Mouse (Mus musculus) stomach, embryonic 15.5 days (tissue): ENCODE results near the gene Wdr74. TPM values are rescaled to one million over a fixed set of nuclear protein-coding genes. Genes with fewer than 3 reads are reported as not detected.
"Not testable (repeated sequence)": the region's sequence is repeated elsewhere in the genome, so short reads cannot be mapped to it uniquely, and the experiment has no call there.

Experiments
- ATAC-seq: fragments of 200-750 bp; cut with Nextera tagmentation; 2 replicates; pipeline ENCODE4 v1.8.0; 2017; ENCODE audit warnings: low read depth, moderate number of reproducible peaks, moderate TSS enrichment; ENCODE audit not compliant: insufficient read depth, low FRiP score
- H3K27ac ChIP-seq: fragments of 300-500 bp; sonication (generic); 2 replicates; pipeline ENCODE4 v1.5.1; 2015; ENCODE audit warnings: mild to moderate bottlenecking, inconsistent platforms
- H3K27me3 ChIP-seq: fragments of 300-500 bp; sonication (generic); replicated peaks from 2 replicates; pipeline ENCODE4 v1.6.1; 2015; ENCODE audit warnings: inconsistent platforms
- H3K36me3 ChIP-seq: fragments of 300-500 bp; sonication (generic); 2 replicates; pipeline ENCODE4 v1.6.1; 2015; ENCODE audit warnings: inconsistent platforms
- H3K4me1 ChIP-seq: fragments of 300-500 bp; sonication (generic); 2 replicates; pipeline ENCODE4 v1.6.1; 2015; ENCODE audit warnings: inconsistent platforms
- H3K4me2 ChIP-seq: fragments of 300-500 bp; sonication (generic); 2 replicates; pipeline ENCODE4 v1.6.1; 2015; ENCODE audit warnings: mild to moderate bottlenecking, inconsistent platforms
- H3K4me3 ChIP-seq: fragments of 300-500 bp; sonication (generic); replicated peaks from 2 replicates; pipeline ENCODE4 v1.5.1; 2015; ENCODE audit warnings: inconsistent platforms
- H3K9ac ChIP-seq: fragments of 300-500 bp; sonication (generic); 2 replicates; pipeline ENCODE4 v1.6.1; 2015; ENCODE audit warnings: inconsistent platforms
- H3K9me3 ChIP-seq: fragments of 300-500 bp; sonication (generic); 2 replicates; pipeline ENCODE4 v1.6.1; 2016; ENCODE audit warnings: inconsistent platforms
- WGBS: fragments of 180-500 bp; shearing (Covaris S2); methylation state at CpG from one replicate; pipeline ENCODE4 v1.1.7; 2015; 5-methylcytosine and 5-hydroxymethylcytosine counted together
- polyA plus RNA-seq: library from polyadenylated mRNA; unstranded; fragments of >200 nt; fragmentation: Nextera tagmentation; extraction: Ambion mirVana; gene quantifications from 2 replicates; pipeline ENCODE4 v1.2.1, GENCODE M21; 2015

Gene Wdr74
- polyA plus RNA-seq, 1 experiment from 2014 or later = 76.3 TPM

GRCm38 (mm10) chr19:8711506-8711905 is 24.1 kb upstream of the Wdr74 start:
- H3K27ac ChIP-seq = peak overlapping the region; percentile 92
- H3K4me3 ChIP-seq = peak overlapping the region; percentile 92
- peaks cover 31% of the 10 kb centered on the region for H3K36me3 ChIP-seq

GRCm38 (mm10) chr19:8711949-8712869 is 23.4 kb upstream of the Wdr74 start:
- Histone ChIP-seq H3K36me3 (peaks cover 27% of the 10 kb centered on the region), H3K9ac (peak overlapping the region; percentile 70; the same call in 1 of the 2 replicates), H3K27ac (peak overlapping the region; percentile 92), H3K9me3 (no peaks in the 10 kb centered on the region), H3K4me3 (peak overlapping the region; percentile 92), H3K4me2 (peak overlapping the region; percentile 73), H3K4me1 (peaks cover 19% of the 10 kb centered on the region), H3K27me3 (no peaks in the 10 kb centered on the region)
- 48% methylated on average over 10 of the region's 10 CpGs for whole genome bisulfite sequencing
- ATAC-seq = no peak

More at GRCm38 (mm10) chr19:8711506-8711905, 24.1 kb upstream of the Wdr74 start:
- H3K9ac ChIP-seq = peak overlapping the region; percentile 32; the same call in 1 of the 2 replicates
- 59% methylated on average over 4 of the region's 4 CpGs for WGBS
- peak overlapping the region; percentile 73 for H3K4me2 ChIP-seq
- peaks cover 19% of the 10 kb centered on the region for H3K4me1 ChIP-seq
- H3K9me3 ChIP-seq = no peaks in the 10 kb centered on the region
- H3K27me3 ChIP-seq = no peaks in the 10 kb centered on the region
- no peak for ATAC-seq

- peak overlapping the region; percentile 92 for H3K4me3 ChIP-seq
- H3K36me3 ChIP-seq = peaks cover 21% of the 10 kb centered on the region
- peak; percentile 27; the same call in 1 of the 2 replicates for ATAC-seq
- WGBS = under 1% methylated on average over 13 of the region's 13 CpGs
- no peaks in the 10 kb centered on the region for H3K27me3 ChIP-seq
- no peaks in the 10 kb centered on the region for H3K9me3 ChIP-seq
- H3K9ac ChIP-seq = peak overlapping the region; percentile 70
- H3K4me2 ChIP-seq = peak overlapping the region; percentile 73
- peaks cover 19% of the 10 kb centered on the region for H3K4me1 ChIP-seq
- peak overlapping the region; percentile 92 for H3K27ac ChIP-seq
These were observed 22.7 kb upstream of the Wdr74 start for GRCm38 (mm10) chr19:8712870-8713305.

- peak overlapping the region; percentile 92 for H3K4me3 ChIP-seq
- H3K27ac ChIP-seq = peak overlapping the region; percentile 92
- H3K9ac ChIP-seq = peak overlapping the region; percentile 70
- ATAC-seq = peak; percentile 90
- under 1% methylated on average over 51 of the region's 51 CpGs for WGBS
- H3K9me3 ChIP-seq = no peaks in the 10 kb centered on the region
- H3K4me1 ChIP-seq = peaks cover 19% of the 10 kb centered on the region
- peaks cover 16% of the 10 kb centered on the region for H3K36me3 ChIP-seq
- H3K27me3 ChIP-seq = no peaks in the 10 kb centered on the region
- H3K4me2 ChIP-seq = peak overlapping the region; percentile 73
These were observed 22.2 kb upstream of the Wdr74 start for GRCm38 (mm10) chr19:8713306-8713996.

GRCm38 (mm10) chr19:8713997-8714652 is 21.5 kb upstream of the Wdr74 start:
- Histone ChIP-seq H3K36me3 (peaks cover 9% of the 10 kb centered on the region), H3K4me3 (peak overlapping the region; percentile 92), H3K9ac (peak overlapping the region; percentile 70; the same call in 1 of the 2 replicates), H3K27ac (peak overlapping the region; percentile 92), H3K27me3 (no peaks in the 10 kb centered on the region), H3K4me1 (peaks cover 19% of the 10 kb centered on the region), H3K9me3 (no peaks in the 10 kb centered on the region), H3K4me2 (peak overlapping the region; percentile 73)
- ATAC-seq = no peak
- 6% methylated on average over 13 of the region's 13 CpGs for WGBS

GRCm38 (mm10) chr19:8714653-8715481 is 20.8 kb upstream of the Wdr74 start:
- no peaks in the 10 kb centered on the region for H3K27me3 ChIP-seq
- no peak overlapping the region for H3K9ac ChIP-seq
- no peak overlapping the region for H3K27ac ChIP-seq
- H3K36me3 ChIP-seq = peaks cover 3% of the 10 kb centered on the region; the same call in 1 of the 2 replicates
- H3K4me3 ChIP-seq = no peak overlapping the region
- peaks cover 16% of the 10 kb centered on the region for H3K4me1 ChIP-seq
- ATAC-seq = peak; percentile 65; the same call in 1 of the 2 replicates
- whole genome bisulfite sequencing = 69% methylated on average over 10 of the region's 10 CpGs
- no peak overlapping the region for H3K4me2 ChIP-seq
- H3K9me3 ChIP-seq = no peaks in the 10 kb centered on the region

- H3K4me2 ChIP-seq = no peak overlapping the region
- H3K36me3 ChIP-seq = no peaks in the 10 kb centered on the region; the same call in 1 of the 2 replicates
- H3K9me3 ChIP-seq = no peaks in the 10 kb centered on the region
- H3K4me1 ChIP-seq = peaks cover 16% of the 10 kb centered on the region
- 76% methylated on average over 10 of the region's 10 CpGs for WGBS
- no peak overlapping the region for H3K27ac ChIP-seq
- no peak for ATAC-seq
- no peak overlapping the region for H3K4me3 ChIP-seq
- no peaks in the 10 kb centered on the region for H3K27me3 ChIP-seq
- H3K9ac ChIP-seq = no peak overlapping the region
These were observed 19.5 kb upstream of the Wdr74 start for GRCm38 (mm10) chr19:8715868-8716766.

GRCm38 (mm10) chr19:8716767-8717475 is 18.7 kb upstream of the Wdr74 start:
- H3K27ac ChIP-seq = no peak overlapping the region
- H3K9me3 ChIP-seq = no peaks in the 10 kb centered on the region
- peaks cover 11% of the 10 kb centered on the region for H3K4me1 ChIP-seq
- 78% methylated on average over 8 of the region's 10 CpGs for WGBS
- ATAC-seq = no peak
- H3K36me3 ChIP-seq = no peaks in the 10 kb centered on the region
- no peak overlapping the region for H3K9ac ChIP-seq
- H3K27me3 ChIP-seq = no peaks in the 10 kb centered on the region
- H3K4me3 ChIP-seq = no peak overlapping the region
- H3K4me2 ChIP-seq = no peak overlapping the region

GRCm38 (mm10) chr19:8718357-8718756 is 17.3 kb upstream of the Wdr74 start:
- peaks cover 9% of the 10 kb centered on the region; the same call in 1 of the 2 replicates for H3K4me1 ChIP-seq
- ATAC-seq = no peak
- no peak overlapping the region for H3K4me3 ChIP-seq
- H3K36me3 ChIP-seq = no peaks in the 10 kb centered on the region
- H3K9me3 ChIP-seq = no peaks in the 10 kb centered on the region
- no peak overlapping the region for H3K4me2 ChIP-seq
- H3K27ac ChIP-seq = no peak overlapping the region
- WGBS = 70% methylated on average over 3 of the region's 3 CpGs
- no peaks in the 10 kb centered on the region for H3K27me3 ChIP-seq
- H3K9ac ChIP-seq = no peak overlapping the region

- not testable (repeated sequence) for ATAC-seq, H3K4me1 ChIP-seq, H3K4me3 ChIP-seq, H3K27ac ChIP-seq, H3K9ac ChIP-seq, H3K27me3 ChIP-seq, H3K36me3 ChIP-seq, H3K4me2 ChIP-seq, H3K9me3 ChIP-seq
These were observed 16.6 kb upstream of the Wdr74 start for GRCm38 (mm10) chr19:8719037-8719436.
